Mouse (Mus musculus): Measurements from ENCODE around the gene Efhc1. TPM values are rescaled to one million over a fixed set of nuclear protein-coding genes. Genes with fewer than 3 reads are reported as not detected.
A peak's percentile ranks its signal among the peaks of the same experiment; 100 is the strongest.

Gene Efhc1
- total RNA-seq, 2 experiments from 2014 or later: 0.21 to 1.5 TPM

DNA sequence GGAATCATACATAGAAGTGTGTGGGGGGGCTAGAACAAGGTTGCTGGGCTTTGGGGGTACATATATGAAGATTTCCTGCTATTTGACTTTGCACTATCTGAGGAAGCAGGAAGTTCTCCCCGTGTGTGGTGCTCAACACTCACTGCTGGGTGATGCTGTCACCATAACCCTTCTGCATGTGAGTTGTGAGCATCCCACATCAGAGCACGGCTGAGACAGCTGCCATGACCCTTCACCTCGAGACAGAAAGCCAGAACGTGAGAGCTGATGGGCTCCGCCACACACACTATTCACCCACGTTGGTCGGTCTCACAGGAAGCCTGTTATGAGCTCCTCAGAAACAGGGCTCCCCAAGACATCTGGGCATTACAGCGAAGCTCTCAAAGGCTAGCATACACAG, 53.2 kb downstream of the Efhc1 start:
- no peak for ATAC-seq (replicated peaks; ENCODE audit: poor library complexity)

DNA sequence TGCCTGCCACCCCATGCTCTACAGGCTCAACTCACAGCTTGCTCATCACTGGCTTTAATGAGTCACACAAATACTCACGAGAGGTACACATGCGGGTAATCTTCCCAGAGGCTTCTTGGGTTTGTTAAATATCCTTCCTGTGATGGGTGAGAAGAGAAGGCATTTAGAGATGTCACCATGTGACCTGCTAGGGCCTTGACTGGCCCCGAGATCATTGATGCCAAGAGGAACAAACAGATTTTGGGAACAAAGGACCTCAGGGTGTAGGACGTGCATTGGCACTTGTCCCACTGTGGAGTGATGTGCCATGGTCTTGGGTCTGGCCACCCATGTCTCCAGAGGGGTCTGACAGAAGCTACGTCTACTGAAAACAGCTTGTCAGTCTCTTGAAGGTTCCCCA, 55.3 kb downstream of the Efhc1 start:
- no peak for ATAC-seq (replicated peaks; ENCODE audit: poor library complexity)

DNA sequence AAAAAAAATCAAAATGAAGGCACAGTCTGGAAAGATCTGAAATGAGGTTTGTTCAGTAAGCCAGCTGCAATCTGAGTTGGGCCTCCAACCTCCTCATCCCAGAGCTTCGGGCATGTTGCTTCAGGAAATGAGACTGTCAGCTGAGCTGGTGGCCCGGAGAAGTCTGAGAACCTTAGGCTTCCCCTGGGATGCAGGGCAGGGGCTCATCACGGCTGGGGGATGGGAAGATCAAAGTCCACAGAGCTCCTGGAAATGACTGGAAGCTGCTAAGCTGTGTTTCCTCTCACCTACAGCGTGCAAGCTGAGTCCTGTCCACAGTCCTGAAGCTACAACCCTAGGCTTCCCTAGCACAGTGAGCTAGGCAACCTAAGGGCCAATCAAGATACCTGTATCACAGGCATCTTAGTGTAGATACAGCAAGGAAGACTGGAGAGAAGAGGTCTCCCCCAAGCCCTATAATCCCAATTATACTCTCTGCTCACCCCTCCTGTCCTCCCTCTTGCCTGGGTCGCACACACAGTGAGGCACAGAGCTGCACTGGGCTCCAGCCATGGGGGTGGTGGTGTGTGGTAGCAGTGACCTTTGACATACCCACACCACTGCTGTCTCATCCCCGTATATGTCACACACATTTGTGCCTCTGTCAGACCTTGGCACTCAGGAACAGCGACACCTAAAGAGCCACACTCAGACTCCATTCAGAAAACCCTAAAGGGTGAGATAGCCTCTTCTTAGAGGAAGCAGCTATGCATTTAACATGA, 56.7 kb downstream of the Efhc1 start:
- ATAC-seq (replicated peaks; ENCODE audit: poor library complexity): no peak

DNA sequence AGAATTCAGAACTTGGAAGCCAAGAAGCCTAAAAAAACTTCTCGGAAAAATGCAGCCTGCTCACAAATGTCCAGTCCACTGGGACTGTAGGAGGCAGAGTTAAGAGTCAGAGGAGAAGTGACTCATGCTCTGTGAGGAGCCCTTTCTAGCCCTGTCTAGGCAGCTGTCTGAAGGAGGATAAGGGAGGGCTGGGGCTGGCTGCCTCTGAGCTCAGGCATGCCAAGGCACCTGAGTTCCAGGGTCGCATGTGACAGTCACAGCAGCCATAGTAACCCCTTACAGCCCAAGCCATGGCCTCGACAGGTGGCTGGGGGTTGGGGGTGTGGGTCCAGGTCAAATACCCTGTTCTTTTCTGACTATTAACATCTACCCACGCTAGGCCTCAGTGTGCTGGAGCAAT, 57.5 kb downstream of the Efhc1 start:
- no peak for ATAC-seq (replicated peaks; ENCODE audit: poor library complexity)

DNA sequence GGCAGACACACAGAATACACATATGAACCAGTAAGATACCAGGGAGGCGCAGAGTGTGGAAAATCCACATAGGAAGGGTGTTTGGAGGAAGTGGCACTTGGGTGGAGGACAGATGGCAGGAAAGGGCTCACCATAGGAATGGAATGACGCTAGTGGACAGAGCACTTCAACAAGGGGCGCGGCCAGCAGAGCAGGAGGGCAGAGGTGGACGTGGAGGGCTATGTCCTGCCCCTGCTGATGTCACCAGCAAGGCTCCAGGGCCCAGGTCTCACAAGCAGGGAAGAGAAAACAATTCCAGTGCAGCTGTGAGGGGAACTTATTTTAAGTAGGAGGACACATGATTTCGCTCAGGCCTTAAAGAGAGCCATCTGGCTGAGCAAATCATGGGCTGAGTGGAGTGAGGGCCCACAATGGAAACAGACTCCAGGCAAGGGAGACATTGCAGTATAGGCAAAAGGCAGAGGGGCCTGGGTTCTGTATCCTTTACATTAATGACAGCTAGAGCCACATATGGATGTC, 58.9 kb downstream of the Efhc1 start:
- ATAC-seq (replicated peaks; ENCODE audit: poor library complexity): no peak

DNA sequence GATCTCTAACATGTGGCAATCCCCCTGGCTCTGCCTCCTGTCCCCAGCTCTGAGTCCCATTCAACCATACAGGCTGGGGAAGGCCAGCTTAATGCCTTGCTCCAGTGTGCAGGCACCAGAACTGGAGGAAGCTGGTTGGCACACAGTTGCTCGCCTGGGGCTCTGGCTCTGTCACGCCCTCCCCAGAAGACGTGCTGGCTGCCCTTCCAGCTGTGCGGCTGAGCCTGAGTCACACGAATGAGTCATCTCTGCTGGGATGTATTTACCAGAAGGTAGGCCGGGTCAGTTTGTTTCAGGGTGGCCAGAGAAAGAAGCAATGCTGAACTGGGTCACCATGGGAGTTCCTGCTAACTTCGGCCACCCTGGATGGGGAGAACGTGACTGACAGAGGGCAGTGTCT, 63.0 kb downstream of the Efhc1 start:
- peak; percentile 96 for ATAC-seq (replicated peaks; ENCODE audit: poor library complexity)

DNA sequence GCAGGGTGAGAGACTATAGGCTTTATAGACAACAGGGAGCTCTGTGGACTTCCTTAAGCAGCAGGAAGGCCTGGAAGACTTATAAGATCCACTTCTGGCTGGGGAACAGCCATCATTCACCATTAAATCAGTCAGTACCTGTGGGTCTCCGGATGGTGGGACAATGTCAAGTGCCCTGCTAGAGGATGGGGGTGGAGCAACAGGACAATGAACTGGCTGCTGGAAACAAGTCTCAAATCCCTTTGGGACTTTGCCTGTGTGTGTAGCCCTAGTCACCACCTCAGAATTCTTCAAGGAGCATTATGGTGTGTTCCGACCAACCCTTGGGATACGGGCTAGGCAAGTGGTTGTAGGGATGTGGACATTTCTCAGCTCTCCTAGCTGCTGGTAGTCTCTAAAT, 71.7 kb downstream of the Efhc1 start:
- ATAC-seq (replicated peaks; ENCODE audit: poor library complexity): no peak

DNA sequence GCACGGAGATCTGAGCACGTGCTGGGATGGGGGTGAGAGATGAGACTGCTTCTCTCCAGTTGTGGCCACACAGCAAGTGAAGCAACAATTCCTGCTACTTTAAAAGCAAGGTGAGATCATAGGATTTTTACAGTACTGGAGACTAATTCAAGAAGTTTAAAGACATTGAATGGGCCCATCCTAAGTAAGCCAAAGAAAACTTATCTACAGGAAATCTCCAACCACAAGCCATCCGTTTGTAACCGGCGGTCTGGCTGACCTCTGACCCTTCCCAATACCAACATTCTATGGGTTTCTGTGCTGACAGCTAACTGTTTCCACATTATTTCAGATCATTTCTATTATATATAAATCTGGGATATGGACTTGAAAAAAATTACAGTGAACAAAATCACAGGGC, 73.8 kb downstream of the Efhc1 start:
- ATAC-seq (replicated peaks; ENCODE audit: poor library complexity): peak; percentile 81

DNA sequence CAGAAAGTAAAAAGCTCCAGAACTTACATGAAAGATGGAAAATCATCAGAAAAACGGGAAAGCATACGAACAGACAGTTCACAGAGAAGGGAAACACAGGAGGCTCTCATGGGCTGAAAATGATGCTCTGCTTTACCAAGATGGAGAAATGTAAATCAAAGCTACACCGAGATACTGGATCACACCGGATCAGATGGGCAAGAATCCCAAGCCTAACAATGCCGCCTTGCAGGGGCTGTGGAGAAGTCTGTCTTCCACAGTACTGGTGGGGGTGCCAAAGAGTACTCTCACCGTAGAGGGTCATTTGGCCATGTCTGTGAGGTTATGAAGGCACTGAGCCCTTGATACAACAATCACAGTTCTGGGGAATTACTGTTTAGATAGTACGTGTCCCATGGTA, 75.1 kb downstream of the Efhc1 start:
- no peak for ATAC-seq (replicated peaks; ENCODE audit: poor library complexity)

DNA sequence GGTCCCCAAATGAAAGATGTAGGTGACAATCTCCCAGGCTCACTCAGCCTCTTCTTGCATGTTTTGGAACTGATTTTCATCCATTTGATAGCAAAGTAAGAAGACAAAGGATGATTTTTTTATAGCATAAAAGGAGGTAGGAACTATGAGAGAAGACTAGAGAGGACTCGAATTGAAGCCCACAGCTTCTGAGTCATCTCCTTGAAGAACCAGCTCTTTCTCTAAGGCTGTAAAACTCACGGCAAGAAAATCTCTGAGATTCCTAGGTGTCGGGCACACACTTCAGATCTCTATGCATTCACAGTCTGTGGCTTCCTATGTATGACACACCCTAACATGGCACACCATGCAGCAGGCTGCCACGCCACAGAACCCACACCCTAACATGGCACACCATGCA, 77.6 kb downstream of the Efhc1 start:
- no peak for ATAC-seq (replicated peaks; ENCODE audit: poor library complexity)

DNA sequence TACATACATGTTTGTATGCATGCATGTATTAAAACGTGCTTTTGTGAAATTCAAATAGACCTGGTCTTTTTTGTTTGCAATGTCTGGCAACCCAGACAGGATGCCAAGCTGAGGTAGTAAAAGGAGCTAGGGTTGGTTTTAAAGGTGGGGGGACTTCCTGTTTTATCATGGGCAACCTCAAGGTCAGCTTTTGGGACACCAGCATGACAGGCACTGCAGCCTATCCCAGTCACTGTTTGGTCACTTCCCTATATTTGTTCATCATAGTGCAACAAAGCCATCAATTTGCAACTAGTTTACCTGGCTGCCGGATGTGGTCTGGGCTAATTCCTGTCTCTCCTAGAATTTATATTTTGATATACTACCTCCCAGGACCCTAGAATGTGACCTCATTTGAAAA, 80.2 kb downstream of the Efhc1 start:
- ATAC-seq (replicated peaks; ENCODE audit: poor library complexity): peak; percentile 77

DNA sequence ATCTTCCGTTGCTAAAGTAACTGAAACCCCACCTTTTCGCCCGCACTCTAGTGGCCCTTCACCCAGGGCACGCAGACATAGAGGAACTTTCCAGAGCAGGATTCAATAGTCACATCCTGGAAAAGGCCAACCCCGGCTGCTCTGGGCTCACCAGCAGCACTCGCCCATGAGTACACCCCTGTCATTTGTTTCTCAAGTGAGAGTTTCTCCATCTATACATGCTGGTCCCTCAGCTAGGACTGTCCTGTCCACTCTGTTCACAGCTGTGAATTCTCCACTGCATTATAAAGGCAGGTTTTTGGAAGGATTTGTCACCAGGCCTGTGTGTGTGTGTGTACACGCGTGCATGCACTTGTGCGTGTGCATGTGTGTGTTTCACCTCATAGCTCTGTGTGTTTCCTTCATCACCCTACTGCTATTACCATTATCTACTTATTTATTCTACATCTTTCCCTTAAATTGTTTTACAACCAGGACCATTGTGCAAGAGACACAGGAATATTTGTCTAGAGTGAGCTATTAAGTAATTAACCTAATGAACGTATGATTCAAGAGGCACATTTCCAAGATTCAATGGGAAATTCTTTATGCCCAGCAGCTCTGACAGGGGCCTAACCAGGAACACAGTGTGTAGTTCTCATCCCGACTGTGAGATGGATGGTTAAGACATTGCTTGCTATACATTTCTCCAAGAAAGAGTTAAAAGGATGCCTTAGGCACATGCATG, 81.8 kb downstream of the Efhc1 start:
- no peak for ATAC-seq (replicated peaks; ENCODE audit: poor library complexity)

DNA sequence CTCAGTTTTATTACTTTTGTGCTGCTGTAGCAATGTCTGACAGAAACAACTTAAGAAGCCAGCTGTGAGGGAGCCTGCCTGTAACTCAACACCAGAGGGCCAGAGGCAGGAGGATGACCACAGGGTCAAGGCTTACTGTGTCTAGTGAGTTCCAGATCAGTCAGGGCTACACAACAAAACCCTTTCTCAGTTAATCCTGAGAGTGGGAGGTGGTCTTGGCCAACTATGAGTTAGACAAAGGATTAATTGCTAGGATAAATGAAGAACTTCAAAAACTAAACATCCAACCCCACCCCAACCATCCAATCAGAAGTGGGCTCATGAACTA, 82.3 kb downstream of the Efhc1 start:
- ATAC-seq (replicated peaks; ENCODE audit: poor library complexity): no peak

DNA sequence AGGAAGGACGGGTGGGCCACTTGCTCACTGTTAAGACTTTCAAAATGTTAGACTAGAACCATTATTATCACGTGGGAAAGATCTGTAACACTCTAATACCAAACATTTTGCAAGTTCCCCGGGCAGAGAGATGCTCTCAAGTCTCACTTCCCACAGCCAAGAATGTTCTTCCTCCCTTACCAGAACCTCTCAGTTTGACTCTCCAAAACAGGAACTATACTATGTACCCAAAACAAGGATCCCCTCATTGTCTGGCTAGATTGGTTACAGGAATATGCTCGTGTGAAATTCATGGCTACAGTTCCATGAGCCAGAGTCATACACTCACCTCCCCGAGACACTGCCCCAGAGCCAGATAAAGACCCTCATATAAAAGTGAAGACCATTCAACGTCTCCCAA, 84.5 kb downstream of the Efhc1 start:
- peak; percentile 79 for ATAC-seq (replicated peaks; ENCODE audit: poor library complexity)

DNA sequence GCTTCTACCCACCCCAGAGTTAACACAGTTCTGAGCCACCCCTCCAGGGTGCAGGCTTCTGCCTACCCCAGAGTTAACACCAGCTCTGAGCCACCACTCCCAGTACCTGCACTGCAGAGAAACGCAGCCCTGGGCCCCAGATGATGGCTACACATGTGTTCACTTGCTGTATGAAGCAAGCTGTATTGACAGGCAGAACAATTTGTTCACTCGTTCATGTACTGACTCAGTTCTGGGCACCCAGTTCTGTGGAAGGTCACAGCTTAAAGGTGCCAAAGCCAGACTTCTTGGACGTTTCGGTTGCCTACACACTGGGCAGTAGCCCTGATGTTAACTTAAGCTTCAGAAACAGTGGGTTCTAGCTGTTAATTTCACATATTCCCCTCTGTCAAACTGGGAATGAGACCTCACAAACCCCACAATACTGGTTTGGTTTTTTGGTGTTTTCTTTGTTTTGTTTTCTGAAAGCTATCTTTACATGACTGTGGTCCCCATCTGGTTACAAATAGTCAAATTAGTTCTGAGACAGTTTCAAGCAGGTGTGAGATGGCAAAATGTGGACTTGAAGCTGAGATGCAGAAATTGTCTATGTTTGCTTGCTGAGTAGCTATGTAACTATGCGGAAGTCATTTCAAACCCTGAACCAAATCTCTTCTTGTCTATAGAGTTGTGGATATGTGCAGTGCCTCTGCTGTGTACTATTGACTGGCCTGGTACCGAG, 86.6 kb downstream of the Efhc1 start:
- ATAC-seq (replicated peaks; ENCODE audit: poor library complexity): no peak

DNA sequence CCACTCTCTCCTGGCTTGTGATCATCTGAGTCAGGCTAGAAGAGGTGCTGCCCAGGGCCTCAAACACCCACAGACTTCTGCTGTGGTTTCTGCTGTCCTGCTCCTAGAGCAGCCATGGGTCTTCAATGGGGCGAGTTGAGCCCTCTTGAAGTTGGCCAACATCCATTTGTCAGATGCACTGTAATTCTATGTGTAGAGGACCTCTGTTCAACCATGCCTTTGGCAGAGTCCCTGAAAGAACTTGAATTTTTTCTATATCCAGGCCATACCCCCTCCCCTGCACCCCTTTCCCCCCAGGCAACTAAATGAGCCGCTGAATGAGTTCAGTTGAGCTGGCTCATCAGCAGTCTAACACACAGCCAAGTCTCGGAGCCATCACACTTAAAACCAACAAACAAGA, 88.1 kb downstream of the Efhc1 start:
- ATAC-seq (replicated peaks; ENCODE audit: poor library complexity): no peak

DNA sequence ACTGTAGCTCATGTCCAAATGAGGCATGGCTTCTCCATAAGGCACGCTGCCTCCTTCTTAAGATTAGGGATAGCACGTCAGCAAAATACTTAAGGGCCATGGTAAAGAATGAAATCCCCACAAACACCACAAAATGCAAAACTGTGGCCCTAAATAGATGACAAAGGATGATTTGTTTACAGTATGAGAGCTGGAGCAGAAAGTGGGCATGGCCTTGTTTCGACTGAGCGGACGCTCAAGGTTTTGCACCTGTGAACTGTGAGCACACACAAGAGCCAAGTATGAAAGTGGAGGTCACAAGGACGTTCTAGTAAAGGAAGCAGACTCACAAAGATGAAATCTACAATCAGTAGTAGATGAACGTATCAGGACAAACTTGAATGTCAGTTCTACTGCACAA, 88.7 kb downstream of the Efhc1 start:
- ATAC-seq (replicated peaks; ENCODE audit: poor library complexity): no peak

Other genes starting within 250 kb of the Efhc1 start
- gene Il17a, start 220.7 kb upstream of the Efhc1 start, total RNA-seq (2015): not detected in 2 replicates
- not detected in 2 replicates for gene Il17a, start 220.7 kb upstream of the Efhc1 start, total RNA-seq (2017)
- gene Il17f, start 161.0 kb upstream of the Efhc1 start, total RNA-seq (2015): 0.30 TPM in 1 of 2 replicates, not detected in the other
- 0.50 TPM in 1 of 2 replicates, not detected in the other for gene Il17f, start 161.0 kb upstream of the Efhc1 start, total RNA-seq (2017)
- gene Mcm3, start 131.3 kb upstream of the Efhc1 start, total RNA-seq (2015): 640 and 673 TPM in 2 replicates
- gene Mcm3, start 131.3 kb upstream of the Efhc1 start, total RNA-seq (2017): 300 and 306 TPM in 2 replicates
- 1.6 and 3.9 TPM in 2 replicates for gene Paqr8, start 61.0 kb upstream of the Efhc1 start, total RNA-seq (2015)
- 2.4 and 3.5 TPM in 2 replicates for gene Paqr8, start 61.0 kb upstream of the Efhc1 start, total RNA-seq (2017)
- 8.9 and 10.5 TPM in 2 replicates for gene Tram2, start 127.6 kb downstream of the Efhc1 start, total RNA-seq (2015)
- gene Tram2, start 127.6 kb downstream of the Efhc1 start, total RNA-seq (2017): 1.5 and 1.6 TPM in 2 replicates